Mouse (Mus musculus) ovary, adult 2 months (tissue): Measurements from ENCODE around the gene Ttc16. TPM values are rescaled to one million over a fixed set of nuclear protein-coding genes. Genes with fewer than 3 reads are reported as not detected.

Experiments used
- polyA plus RNA-seq: library from polyadenylated mRNA; depleted of rRNA; stranded (reverse); fragments of >200 nt; gene quantifications from 2 replicates; pipeline ENCODE4 v1.2.3, GENCODE M21; 2012; rRNA removed

Ttc16 gene
- 9.9 and 10.3 TPM in 2 replicates for polyA plus RNA-seq

DNA sequence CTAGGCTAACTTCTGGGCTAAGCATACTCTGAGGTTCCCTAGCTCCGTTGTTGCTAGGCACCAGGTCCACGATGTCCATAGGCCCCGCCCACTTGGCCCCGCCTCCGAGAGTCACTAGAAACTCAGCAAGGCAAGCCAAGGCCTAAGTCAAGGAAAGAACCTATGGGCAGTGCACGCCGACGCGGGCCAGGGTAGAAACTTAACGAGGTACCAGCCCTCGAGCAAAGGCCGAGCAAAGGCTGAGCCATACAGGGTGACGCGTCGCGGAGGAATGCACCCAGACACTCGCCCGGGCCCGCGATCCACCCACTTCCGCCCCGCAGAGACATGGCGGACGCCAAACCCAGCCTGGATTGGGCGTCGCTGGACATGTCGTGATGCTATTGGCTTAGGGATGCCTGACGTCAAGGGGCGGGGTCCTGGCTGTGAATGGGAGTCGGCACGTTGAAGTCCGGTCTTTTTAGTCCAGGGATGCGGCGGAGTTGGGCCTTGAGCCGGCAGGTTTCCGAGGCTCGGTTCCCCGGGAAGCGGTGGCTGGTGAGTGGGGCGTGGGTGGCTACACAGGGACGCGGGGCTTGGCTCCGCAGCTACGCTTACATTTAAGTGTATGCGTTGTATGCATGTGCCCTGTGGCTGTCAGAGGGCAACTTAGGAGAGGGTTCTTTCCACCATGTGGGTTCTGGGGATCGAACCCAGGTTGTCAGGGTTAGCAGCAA lies at the start of gene Ttc16, which contains the start of gene Ptrh1:
Ttc16 (minus strand) TSS at position 275 of the 716 bp plus-strand sequence.
Ptrh1 (plus strand) TSS at position 428 of the 716 bp plus-strand sequence.

DNA sequence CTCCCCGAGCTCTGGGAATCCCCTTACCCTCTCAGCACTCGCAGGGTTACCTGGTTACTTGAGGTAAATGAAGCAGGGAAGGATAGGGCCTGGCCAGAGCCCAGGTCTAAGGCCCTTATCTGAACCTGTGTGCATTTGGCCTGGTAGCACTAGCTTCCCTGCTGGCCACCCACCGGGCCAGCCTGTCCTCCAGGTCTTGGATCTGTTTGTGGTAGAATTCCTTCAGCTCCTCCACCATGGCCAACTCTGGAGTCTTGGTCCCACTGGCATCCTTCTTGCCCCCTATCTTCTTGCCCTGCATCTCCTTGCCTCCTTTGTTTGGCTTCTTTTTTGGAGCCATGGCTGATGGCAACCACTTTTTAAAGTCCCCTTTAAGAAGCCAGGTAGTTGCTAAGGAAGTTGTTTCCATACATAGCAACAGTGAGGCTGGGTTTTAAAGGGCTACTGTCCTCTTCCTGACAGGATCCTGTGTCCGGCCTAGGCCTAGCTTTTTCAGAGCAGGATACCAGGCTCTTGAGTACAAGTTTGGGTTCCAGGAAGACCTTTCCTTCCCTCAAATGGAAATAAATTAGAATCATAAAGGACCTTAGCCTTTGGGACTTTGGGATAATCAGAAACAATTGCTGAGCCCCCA lies 8.7 kb upstream of the Ttc16 start, which contains the start of gene Cfap157:
Cfap157 (minus strand) TSS at position 381 of the 634 bp plus-strand sequence.

GRCm38 (mm10) chr2:32757056-32757845 lies 18.2 kb downstream of the Ttc16 start, which contains the start of gene Tor2a:
Gene Tor2a (plus strand): TSS chr2:32757234.

GRCm38 (mm10) chr2:32740916-32741272 lies 34.5 kb downstream of the Ttc16 start, which contains the start of gene 6330409D20Rik:
Gene 6330409D20Rik (minus strand): TSS chr2:32741016.

DNA sequence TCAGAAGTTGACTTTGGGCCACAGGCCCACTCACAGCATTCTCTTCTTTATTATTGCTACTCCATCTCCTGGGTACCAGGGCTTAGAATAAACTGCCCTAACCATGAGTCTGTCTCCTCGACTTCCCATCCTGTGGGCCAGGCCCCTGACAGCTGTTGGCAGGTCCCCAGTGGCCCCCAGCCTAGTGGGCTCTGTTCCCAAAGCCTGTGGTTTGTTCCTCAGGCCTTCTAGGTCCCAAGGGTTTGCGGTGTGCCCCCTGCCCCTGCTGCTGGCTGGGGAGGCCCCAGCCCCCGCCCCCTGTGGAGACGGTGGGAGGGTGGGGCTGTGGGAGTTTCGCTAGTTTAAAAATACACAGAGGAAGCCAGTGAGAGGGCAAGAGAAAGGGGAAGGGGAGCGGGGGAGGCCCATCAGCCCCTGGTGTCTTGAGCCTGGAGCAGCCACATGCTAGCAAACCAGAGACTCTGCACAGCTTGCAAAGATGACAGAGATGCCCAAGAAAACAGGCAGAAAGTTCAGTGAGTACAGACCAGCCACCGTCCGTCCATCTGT lies 54.7 kb downstream of the Ttc16 start, which contains the start of gene Sh2d3c:
Sh2d3c (plus strand) TSS at position 375 of the 549 bp plus-strand sequence.

DNA sequence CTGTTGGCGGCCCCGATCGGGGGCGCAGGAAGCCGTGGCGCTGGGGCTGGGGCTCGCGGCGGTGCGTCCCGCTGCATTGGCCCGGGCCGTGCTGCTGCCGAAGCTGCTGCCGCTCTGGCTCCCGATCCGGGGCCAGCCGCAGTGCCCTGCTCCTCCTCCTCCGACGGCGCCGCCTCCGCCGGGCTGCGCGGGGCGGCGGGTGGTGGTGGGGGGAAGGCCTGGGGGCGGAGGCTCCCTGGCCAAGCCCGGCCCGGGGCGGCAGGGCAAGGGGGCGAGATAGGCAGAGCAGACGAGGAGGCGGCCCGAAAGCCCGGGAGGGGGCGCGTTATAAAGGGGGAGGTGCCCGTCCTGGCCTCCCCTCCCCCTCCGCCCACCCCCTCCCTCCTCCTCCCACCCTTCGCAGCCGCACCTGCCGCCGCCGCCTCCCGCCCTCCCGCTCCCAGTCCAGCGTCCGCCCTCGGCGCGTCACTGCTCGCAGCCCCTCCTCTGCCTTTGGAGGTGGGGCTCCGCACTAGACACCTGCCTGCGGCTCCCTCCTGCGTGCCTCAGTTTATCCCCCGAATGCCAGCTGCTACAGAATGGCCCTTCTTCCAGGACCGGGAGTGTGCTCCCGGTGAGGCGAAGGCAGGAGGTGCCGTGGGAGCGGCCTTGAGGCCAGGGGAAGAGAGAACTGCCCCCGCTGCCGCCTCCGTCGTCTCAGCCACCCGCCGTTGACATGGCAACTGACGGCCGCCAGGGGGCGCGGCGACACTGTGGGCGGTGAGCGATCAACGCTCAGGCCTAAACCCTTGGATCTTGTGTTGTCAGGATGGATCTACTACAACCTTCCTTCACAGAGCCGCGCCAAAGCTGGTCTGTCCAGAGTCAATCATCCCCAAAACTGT lies 62.3 kb downstream of the Ttc16 start, which contains the start of gene Cdk9:
Cdk9 (minus strand) TSS at position 143 of the 884 bp plus-strand sequence.

Other genes starting within 250 kb of the Ttc16 start
- gene Fam102a, start 240.3 kb downstream of the Ttc16 start, polyA plus RNA-seq: 31.7 and 37.3 TPM in 2 replicates
- 118 and 149 TPM in 2 replicates for gene Dpm2, start 204.8 kb downstream of the Ttc16 start, polyA plus RNA-seq
- gene Pip5kl1, start 200.8 kb downstream of the Ttc16 start, polyA plus RNA-seq: 0.67 and 0.74 TPM in 2 replicates
- gene 9430097D07Rik, start 199.9 kb downstream of the Ttc16 start, polyA plus RNA-seq: not detected in 2 replicates
- 33.5 and 34.2 TPM in 2 replicates for gene St6galnac4, start 188.5 kb downstream of the Ttc16 start, polyA plus RNA-seq
- 80.7 and 95.8 TPM in 2 replicates for gene St6galnac6, start 175.9 kb downstream of the Ttc16 start, polyA plus RNA-seq
- gene Ak1, start 153.9 kb downstream of the Ttc16 start, polyA plus RNA-seq: 24.3 and 26.7 TPM in 2 replicates
- 174 and 176 TPM in 2 replicates for gene Eng, start 129.0 kb downstream of the Ttc16 start, polyA plus RNA-seq
- gene Fpgs, start 71.5 kb downstream of the Ttc16 start, polyA plus RNA-seq: 92.0 and 102 TPM in 2 replicates
- gene Cdk9, start 62.6 kb downstream of the Ttc16 start, polyA plus RNA-seq: 181 and 213 TPM in 2 replicates
- 50.4 and 50.9 TPM in 2 replicates for gene Sh2d3c, start 54.6 kb downstream of the Ttc16 start, polyA plus RNA-seq
- gene 6330409D20Rik, start 34.6 kb downstream of the Ttc16 start, polyA plus RNA-seq: not detected in 2 replicates
- 120 and 130 TPM in 2 replicates for gene Tor2a, start 18.4 kb downstream of the Ttc16 start, polyA plus RNA-seq
- 18.7 and 19.7 TPM in 2 replicates for gene Ptrh1, start 153 bp upstream of the Ttc16 start, polyA plus RNA-seq
- 1.5 and 1.6 TPM in 2 replicates for gene Cfap157, start 8.8 kb upstream of the Ttc16 start, polyA plus RNA-seq
- 11.3 and 13.7 TPM in 2 replicates for gene Stxbp1, start 71.6 kb upstream of the Ttc16 start, polyA plus RNA-seq
- 47.5 and 60.3 TPM in 2 replicates for gene Fam129b, start 100.5 kb upstream of the Ttc16 start, polyA plus RNA-seq
- gene Rpl12, start 185.9 kb upstream of the Ttc16 start, polyA plus RNA-seq: 284 and 415 TPM in 2 replicates
- 23.6 and 23.7 TPM in 2 replicates for gene Lrsam1, start 186.0 kb upstream of the Ttc16 start, polyA plus RNA-seq
- 69.9 and 97.1 TPM in 2 replicates for gene Slc2a8, start 206.4 kb upstream of the Ttc16 start, polyA plus RNA-seq